In the genomic region with DNA sequence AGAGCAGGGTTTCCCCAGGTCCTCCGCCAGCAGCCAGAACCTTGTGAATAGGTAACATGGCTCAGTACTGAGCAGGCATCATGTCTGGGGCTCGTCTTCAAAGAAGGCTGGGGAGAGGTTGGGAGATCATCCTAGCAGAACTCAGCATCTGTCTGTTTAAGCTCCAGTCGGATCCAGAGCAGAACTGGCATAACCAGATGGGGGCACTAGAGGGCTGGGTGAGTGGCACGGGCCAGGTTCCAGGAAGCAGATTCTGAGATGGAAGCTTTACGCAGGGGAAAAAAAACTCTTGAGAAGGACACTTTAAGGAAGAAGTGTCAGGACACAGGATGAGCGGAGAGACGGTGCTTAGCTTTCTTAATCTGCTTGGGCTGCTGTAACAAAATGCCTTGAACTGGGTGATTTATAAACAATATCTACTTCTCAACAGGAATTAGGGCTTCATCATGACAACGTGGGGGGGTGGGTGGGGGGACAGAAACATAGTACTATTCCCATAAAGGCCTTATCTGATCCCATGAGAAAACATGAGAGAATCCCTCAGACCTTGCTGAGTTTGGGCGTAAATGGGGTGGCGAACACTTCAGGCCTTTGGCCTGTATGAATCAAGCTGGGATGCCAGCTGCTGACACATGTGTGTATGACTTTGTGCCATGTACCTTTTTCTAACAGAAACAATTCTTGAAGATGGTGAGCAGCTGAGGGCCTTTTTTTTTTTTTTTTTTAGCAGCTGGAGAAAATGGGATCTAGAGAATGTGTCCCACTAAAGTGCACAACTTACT, we compare ENCODE assay signal across 11 mouse cellular contexts.
DNase-seq lines count a peak whose midpoint lies in the region; ATAC-seq and TF ChIP-seq lines count a peak whose summit lies in the region.
"Had no signal": no experiment of that assay in that cellular context is flagged by ENCODE, and none has a peak within 500 bp of the region (broad histone marks: within the 10 kb centered on the region; RNA-seq: fewer than 3 reads in every experiment).

No protein-coding gene starts in this region.

- no peak overlapping the region for H3K4me3 ChIP-seq in heart, embryonic 11.5 days (ENCODE audit: low read depth, low read length)
- no peak overlapping the region for H3K4me3 ChIP-seq in lung, postnatal 0 days (ENCODE audit: low read depth, low read length)
- H3K4me3 ChIP-seq: liver, embryonic 15.5 days; stomach, embryonic 15.5 days had no signal

- no peak for TF ChIP-seq EP300 in lung, postnatal 0 days (IDR thresholded peaks at IDR 0.05)

- no peaks in the 10 kb centered on the region for H3K36me3 ChIP-seq in heart, embryonic 11.5 days (ENCODE audit: control insufficient read depth, insufficient read depth, low read length)
- H3K36me3 ChIP-seq in lung, postnatal 0 days (ENCODE audit: insufficient read depth, low read length), result no peaks in the 10 kb centered on the region
- H3K36me3 ChIP-seq: G1E; liver, embryonic 15.5 days; stomach, embryonic 15.5 days had no signal

- TF ChIP-seq CTCF in lung, postnatal 0 days (IDR thresholded peaks at IDR 0.05), result peak; percentile 74

- H3K4me2 ChIP-seq in heart, embryonic 11.5 days, result no peak overlapping the region
- H3K4me2 ChIP-seq in lung, postnatal 0 days (replicated peaks; ENCODE audit: low read depth, low read length), result no peak overlapping the region
- H3K4me2 ChIP-seq: liver, embryonic 15.5 days; stomach, embryonic 15.5 days had no signal

- no peak for ATAC-seq in heart, embryonic 11.5 days (replicated peaks; ENCODE audit: insufficient number of reproducible peaks, low FRiP score, low TSS enrichment)
- 0 out of 2 replicates have a peak, but pooled peaks have one; percentile 25 for ATAC-seq in common myeloid progenitor, adult 5-6 weeks (replicated peaks; ENCODE audit: low read depth, poor library complexity, severe bottlenecking)
- no peak for ATAC-seq in lung, postnatal 0 days

- H3K27me3 ChIP-seq in heart, embryonic 11.5 days (ENCODE audit: control insufficient read depth, insufficient read depth, low read length), result no peaks in the 10 kb centered on the region
- no peaks in the 10 kb centered on the region for H3K27me3 ChIP-seq in lung, postnatal 0 days (replicated peaks; ENCODE audit: insufficient read depth, low read length)
- H3K27me3 ChIP-seq: liver, embryonic 15.5 days; stomach, embryonic 15.5 days had no signal

- no peaks in the 10 kb centered on the region for H3K4me1 ChIP-seq in heart, embryonic 11.5 days (ENCODE audit: control insufficient read depth, insufficient read depth, low read length)
- H3K4me1 ChIP-seq in lung, postnatal 0 days (ENCODE audit: insufficient read depth, low read depth, low read length), result no peaks in the 10 kb centered on the region
- H3K4me1 ChIP-seq: liver, embryonic 15.5 days; stomach, embryonic 15.5 days had no signal

- no peak overlapping the region for H3K9ac ChIP-seq in heart, embryonic 11.5 days (ENCODE audit: low read depth, low read length)
- H3K9ac ChIP-seq in lung, postnatal 0 days (replicated peaks; ENCODE audit: low read depth), result no peak overlapping the region
- H3K9ac ChIP-seq: liver, embryonic 15.5 days; stomach, embryonic 15.5 days had no signal

- H3K9me3 ChIP-seq in heart, embryonic 11.5 days (replicated peaks; ENCODE audit: control insufficient read depth, low read length), result no peaks in the 10 kb centered on the region
- no peaks in the 10 kb centered on the region for H3K9me3 ChIP-seq in lung, postnatal 0 days (ENCODE audit: low read length)
- H3K9me3 ChIP-seq: liver, embryonic 15.5 days; stomach, embryonic 15.5 days had no signal

- DNase-seq in heart, adult 18-20 months, result peak; percentile 22 to 70
- peak; percentile 52 for DNase-seq in urinary bladder, postnatal 25 days (ENCODE audit: low spot score)
- no peak for DNase-seq in urinary bladder, adult 2 months (ENCODE audit: low spot score)
- peak; percentile 73 for DNase-seq in heart, postnatal 4 days
- peak; percentile 62 for DNase-seq in lung, postnatal 0 days (ENCODE audit: low spot score)
- DNase-seq in thymus, postnatal 36 days, result peak; percentile 6

- H3K27ac ChIP-seq in heart, embryonic 11.5 days (ENCODE audit: low read depth, low read length), result no peak overlapping the region
- no peak overlapping the region for H3K27ac ChIP-seq in lung, postnatal 0 days (ENCODE audit: low read length)
- H3K27ac ChIP-seq: liver, embryonic 15.5 days had no signal

- 50% methylated on average over 10 of the region's 10 CpGs for WGBS in heart, embryonic 11.5 days (ENCODE audit: insufficient replicate concordance)
- WGBS in lung, postnatal 0 days, result 57% methylated on average over 10 of the region's 10 CpGs
